Mouse (Mus musculus): ENCODE measurements around the gene Vwa7. TPM values are rescaled to one million over a fixed set of nuclear protein-coding genes. Genes with fewer than 3 reads are reported as not detected.

Vwa7 gene
- polyA plus RNA-seq, 2 experiments from 2014 or later, result 0.12 to 0.14 TPM

GRCm38 (mm10) chr17:35064951-35065947 lies 48.9 kb downstream of the Vwa7 start, which contains the start of gene Ly6g6c:
Gene Ly6g6c (plus strand): TSS chr17:35065388.
- ATAC-seq, result peak; percentile 64

DNA sequence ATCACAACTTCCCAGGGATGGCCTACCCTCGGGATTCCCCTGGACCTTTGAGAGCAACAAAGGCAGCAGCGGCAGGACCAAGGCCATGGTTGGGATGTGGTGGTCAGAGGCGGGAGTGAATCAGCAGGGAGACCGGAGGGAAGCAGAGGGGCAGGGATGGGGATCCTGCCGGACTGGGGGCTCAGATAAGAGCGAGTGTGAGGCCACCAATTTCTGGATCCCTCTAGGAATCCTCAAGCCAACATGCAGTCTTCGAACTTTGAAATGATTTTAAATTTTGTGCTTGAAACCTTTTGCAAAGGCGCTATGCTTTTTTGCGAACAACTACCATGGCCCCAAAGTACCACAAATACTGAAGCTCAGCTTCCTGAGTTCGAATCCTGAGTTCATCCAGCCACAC lies 49.7 kb downstream of the Vwa7 start, which contains the start of gene Mpig6b:
Mpig6b (minus strand) TSS at position 101 of the 400 bp plus-strand sequence.
- no peak for ATAC-seq

DNA sequence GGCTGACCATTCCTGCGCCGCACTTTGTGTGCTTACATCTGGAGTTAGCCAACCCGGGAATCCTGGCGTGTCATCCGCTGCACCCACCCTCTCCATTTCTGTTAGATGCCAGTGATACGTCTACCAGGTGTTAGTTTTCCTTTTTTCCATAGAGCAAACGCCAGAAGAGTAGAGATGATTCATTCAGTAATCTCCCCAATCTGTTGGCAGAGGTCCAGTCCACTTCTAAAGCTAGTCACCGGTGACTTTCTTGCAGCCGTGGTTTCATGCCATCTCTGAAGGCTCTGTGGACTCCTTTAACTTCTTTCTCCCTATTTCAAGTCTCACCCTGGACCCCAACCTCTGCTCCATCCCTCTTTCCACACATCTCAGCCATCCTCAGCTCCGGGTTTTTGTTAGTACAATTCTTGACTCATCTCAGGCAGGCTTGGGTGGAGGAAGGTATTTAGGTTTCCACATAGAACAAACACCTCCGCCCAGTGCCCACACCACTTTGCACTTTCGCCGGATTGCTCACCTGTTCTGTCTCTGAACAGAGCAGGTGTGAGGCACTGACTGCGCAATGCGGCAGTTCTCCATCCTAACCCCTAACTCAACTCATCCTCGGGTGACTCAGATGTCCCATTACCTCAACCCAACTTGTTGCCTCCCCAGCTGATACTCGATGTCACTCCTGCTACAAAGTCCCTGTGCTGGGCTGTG lies 52.0 kb downstream of the Vwa7 start:
- ATAC-seq, result no peak

GRCm38 (mm10) chr17:35070556-35071229 lies 54.3 kb downstream of the Vwa7 start:
- ATAC-seq, result no peak

DNA sequence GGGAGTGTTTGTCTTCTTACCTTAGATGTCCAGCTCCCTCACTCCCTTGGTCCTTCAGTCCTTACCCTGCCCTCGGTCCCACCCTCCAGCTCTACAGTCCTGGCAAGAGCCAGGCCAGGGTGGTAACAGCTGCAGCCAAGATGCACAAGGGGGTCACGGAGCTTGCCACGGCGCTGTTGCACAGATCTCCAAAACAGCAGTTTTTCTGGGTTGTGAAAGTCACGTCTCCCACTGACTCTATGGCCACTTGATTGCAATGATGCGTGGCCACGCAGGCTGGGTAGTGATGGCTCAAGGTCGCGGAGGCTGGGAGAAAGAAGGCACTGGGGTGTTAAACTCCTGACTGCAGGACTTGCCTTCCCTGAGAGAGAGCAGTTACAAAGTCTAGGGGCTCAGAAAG lies 55.1 kb downstream of the Vwa7 start:
- ATAC-seq, result no peak

DNA sequence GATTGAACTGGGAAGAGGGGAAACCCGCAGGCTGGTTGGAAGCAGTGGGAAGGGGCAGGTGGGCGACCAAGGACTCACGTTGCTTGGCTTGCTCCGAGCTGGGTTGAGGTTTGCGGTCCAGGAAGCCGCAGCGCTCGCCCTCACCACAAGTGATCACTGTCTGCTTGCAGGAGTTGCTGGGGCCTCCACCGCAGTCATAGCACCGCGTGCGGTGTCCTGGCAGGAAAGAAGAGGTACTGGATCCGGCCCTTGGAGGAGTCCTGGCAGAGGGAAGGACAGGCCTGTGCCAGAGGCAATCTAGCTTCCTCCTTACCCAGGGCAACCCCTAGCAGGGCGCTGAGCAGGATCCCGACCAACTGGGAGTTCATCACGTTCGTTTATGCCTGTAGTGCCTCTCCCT lies 57.7 kb downstream of the Vwa7 start:
- ATAC-seq, result no peak

Other genes with a start within 250 kb of the Vwa7 start
- gene Cyp21a1, start 212.0 kb upstream of the Vwa7 start, polyA plus RNA-seq (2017; shearing (Covaris generic)), result not detected
- gene Stk19, start 179.6 kb upstream of the Vwa7 start, polyA plus RNA-seq (2017; shearing (Covaris generic)), result 10 to 100 TPM; 24.4 to 46.0 TPM
- gene Dxo, start 179.6 kb upstream of the Vwa7 start, polyA plus RNA-seq (2017; shearing (Covaris generic)), result 10 to 100 TPM; 28.8 to 33.4 TPM
- 10 to 100 TPM; 26.8 to 44.1 TPM for gene Skiv2l, start 166.4 kb upstream of the Vwa7 start, polyA plus RNA-seq (2017; shearing (Covaris generic))
- 10 to 100 TPM; 33.2 to 44.8 TPM for gene Nelfe, start 166.2 kb upstream of the Vwa7 start, polyA plus RNA-seq (2017; shearing (Covaris generic))
- under 1 TPM; 0.27 to 0.61 TPM for gene Cfb, start 154.1 kb upstream of the Vwa7 start, polyA plus RNA-seq (2017; shearing (Covaris generic))
- gene Zbtb12, start 137.1 kb upstream of the Vwa7 start, polyA plus RNA-seq (2017; shearing (Covaris generic)), result not detected
- gene Gm20547, start 134.5 kb upstream of the Vwa7 start, polyA plus RNA-seq (2017; shearing (Covaris generic)), result not detected
- 1 to 10 TPM; 1.1 to 2.5 TPM for gene C2, start 118.3 kb upstream of the Vwa7 start, polyA plus RNA-seq (2017; shearing (Covaris generic))
- 10 to 100 TPM; 21.8 to 30.5 TPM for gene Ehmt2, start 118.1 kb upstream of the Vwa7 start, polyA plus RNA-seq (2017; shearing (Covaris generic))
- not detected for gene Slc44a4, start 102.1 kb upstream of the Vwa7 start, polyA plus RNA-seq (2017; shearing (Covaris generic))
- gene Neu1, start 85.3 kb upstream of the Vwa7 start, polyA plus RNA-seq (2017; shearing (Covaris generic)), result 10 to 100 TPM; 32.5 to 40.6 TPM
- gene Hspa1b, start 57.3 kb upstream of the Vwa7 start, polyA plus RNA-seq (2017; shearing (Covaris generic)), result 1 to 10 TPM in 1 of 2 experiments, under 1 TPM in 1; 0.84 to 3.7 TPM
- gene Gm20481, start 46.7 kb upstream of the Vwa7 start, polyA plus RNA-seq (2017; shearing (Covaris generic)), result 1 to 10 TPM in 1 of 2 experiments, not detected in 1; 3.1 TPM
- gene Hspa1a, start 44.4 kb upstream of the Vwa7 start, polyA plus RNA-seq (2017; shearing (Covaris generic)), result 1 to 10 TPM in 1 of 2 experiments, not detected in 1; 1.1 TPM
- 1 to 10 TPM in 1 of 2 experiments, under 1 TPM in 1; 0.17 to 1.3 TPM for gene Hspa1l, start 43.9 kb upstream of the Vwa7 start, polyA plus RNA-seq (2017; shearing (Covaris generic))
- gene Lsm2, start 34.7 kb upstream of the Vwa7 start, polyA plus RNA-seq (2017; shearing (Covaris generic)), result 10 to 100 TPM; 51.4 to 54.8 TPM
- 10 to 100 TPM; 28.4 to 31.6 TPM for gene Vars, start 15.6 kb upstream of the Vwa7 start, polyA plus RNA-seq (2017; shearing (Covaris generic))
- 1 to 10 TPM; 2.7 to 2.8 TPM for gene Sapcd1, start 11.4 kb downstream of the Vwa7 start, polyA plus RNA-seq (2017; shearing (Covaris generic))
- gene Msh5, start 30.2 kb downstream of the Vwa7 start, polyA plus RNA-seq (2017; shearing (Covaris generic)), result 1 to 10 TPM; 1.8 to 2.5 TPM
- 100 to 1,000 TPM; 490 to 619 TPM for gene Clic1, start 33.4 kb downstream of the Vwa7 start, polyA plus RNA-seq (2017; shearing (Covaris generic))
- gene Ddah2, start 42.5 kb downstream of the Vwa7 start, polyA plus RNA-seq (2017; shearing (Covaris generic)), result 1 to 10 TPM; 1.1 to 6.3 TPM
- gene Ly6g6c, start 48.8 kb downstream of the Vwa7 start, polyA plus RNA-seq (2017; shearing (Covaris generic)), result not detected
- gene Mpig6b, start 49.6 kb downstream of the Vwa7 start, polyA plus RNA-seq (2017; shearing (Covaris generic)), result not detected
- not detected for gene Ly6g6e, start 60.3 kb downstream of the Vwa7 start, polyA plus RNA-seq (2017; shearing (Covaris generic))
- gene Ly6g6d, start 61.5 kb downstream of the Vwa7 start, polyA plus RNA-seq (2017; shearing (Covaris generic)), result not detected
- gene Ly6g6f, start 69.0 kb downstream of the Vwa7 start, polyA plus RNA-seq (2017; shearing (Covaris generic)), result not detected
- gene Abhd16a, start 72.7 kb downstream of the Vwa7 start, polyA plus RNA-seq (2017; shearing (Covaris generic)), result 10 to 100 TPM; 23.5 to 27.2 TPM
- gene Ly6g5c, start 91.7 kb downstream of the Vwa7 start, polyA plus RNA-seq (2017; shearing (Covaris generic)), result not detected
- 1 to 10 TPM; 2.5 to 2.8 TPM for gene Ly6g5b, start 98.8 kb downstream of the Vwa7 start, polyA plus RNA-seq (2017; shearing (Covaris generic))
- 10 to 100 TPM; 80.4 to 86.0 TPM for gene Gpank1, start 104.9 kb downstream of the Vwa7 start, polyA plus RNA-seq (2017; shearing (Covaris generic))
- gene Csnk2b, start 105.5 kb downstream of the Vwa7 start, polyA plus RNA-seq (2017; shearing (Covaris generic)), result 100 to 1,000 TPM; 243 to 284 TPM
- 10 to 100 TPM; 24.2 to 33.4 TPM for gene D17H6S53E, start 109.8 kb downstream of the Vwa7 start, polyA plus RNA-seq (2017; shearing (Covaris generic))
- under 1 TPM in 1 of 2 experiments, not detected in 1; 0.32 TPM for gene Apom, start 115.5 kb downstream of the Vwa7 start, polyA plus RNA-seq (2017; shearing (Covaris generic))
- 10 to 100 TPM; 16.9 to 31.5 TPM for gene Bag6, start 118.6 kb downstream of the Vwa7 start, polyA plus RNA-seq (2017; shearing (Covaris generic))
- 10 to 100 TPM; 43.0 to 75.1 TPM for gene Prrc2a, start 148.3 kb downstream of the Vwa7 start, polyA plus RNA-seq (2017; shearing (Covaris generic))
- 1 to 10 TPM; 1.8 to 3.7 TPM for gene Aif1, start 159.5 kb downstream of the Vwa7 start, polyA plus RNA-seq (2017; shearing (Covaris generic))
- gene Lst1, start 171.9 kb downstream of the Vwa7 start, polyA plus RNA-seq (2017; shearing (Covaris generic)), result 10 to 100 TPM in 1 of 2 experiments, 1 to 10 TPM in 1; 7.3 to 10.0 TPM
- 100 to 1,000 TPM; 154 to 344 TPM for gene Ltb, start 177.9 kb downstream of the Vwa7 start, polyA plus RNA-seq (2017; shearing (Covaris generic))
- gene Tnf, start 185.4 kb downstream of the Vwa7 start, polyA plus RNA-seq (2017; shearing (Covaris generic)), result 10 to 100 TPM; 15.3 to 23.5 TPM
- gene Lta, start 188.8 kb downstream of the Vwa7 start, polyA plus RNA-seq (2017; shearing (Covaris generic)), result 10 to 100 TPM; 82.7 to 99.0 TPM
- 1 to 10 TPM in 1 of 2 experiments, under 1 TPM in 1; 0.79 to 1.4 TPM for gene Gm16181, start 204.3 kb downstream of the Vwa7 start, polyA plus RNA-seq (2017; shearing (Covaris generic))
- gene Atp6v1g2, start 217.1 kb downstream of the Vwa7 start, polyA plus RNA-seq (2017; shearing (Covaris generic)), result 1 to 10 TPM; 6.3 to 8.2 TPM
- 1 to 10 TPM; 2.0 to 2.2 TPM for gene Nfkbil1, start 219.2 kb downstream of the Vwa7 start, polyA plus RNA-seq (2017; shearing (Covaris generic))
- 100 to 1,000 TPM; 255 to 357 TPM for gene Ddx39b, start 225.2 kb downstream of the Vwa7 start, polyA plus RNA-seq (2017; shearing (Covaris generic))
- gene H2-D1, start 246.2 kb downstream of the Vwa7 start, polyA plus RNA-seq (2017; shearing (Covaris generic)), result 1,000 to 10,000 TPM; 4,417 to 6,162 TPM

All from CD4-positive, CD25-positive, alpha-beta regulatory T cell, adult 4 months (primary cell).